Mouse (Mus musculus) midbrain, embryonic 15.5 days (tissue): ENCODE measurements around the gene Hectd2. TPM values are rescaled to one million over a fixed set of nuclear protein-coding genes. Genes with fewer than 3 reads are reported as not detected.

Experiments used
- ATAC-seq: fragments of 200-750 bp; cut with Nextera tagmentation; replicated peaks from 2 replicates; pipeline ENCODE4 v1.8.0; 2017; ENCODE audit warnings: moderate TSS enrichment
- H3K27ac ChIP-seq: fragments of 300-500 bp; sonication (generic); 2 replicates; pipeline ENCODE4 v1.5.1; 2015; ENCODE audit warnings: mild to moderate bottlenecking, inconsistent platforms
- H3K27me3 ChIP-seq: fragments of 300-500 bp; sonication (generic); replicated peaks from 2 replicates; pipeline ENCODE4 v1.6.1; 2015; ENCODE audit warnings: inconsistent platforms
- H3K36me3 ChIP-seq: fragments of 300-500 bp; sonication (generic); replicated peaks from 2 replicates; pipeline ENCODE4 v1.6.1; 2015; ENCODE audit warnings: inconsistent platforms
- H3K4me1 ChIP-seq: fragments of 300-500 bp; sonication (generic); 2 replicates; pipeline ENCODE4 v1.6.1; 2015; ENCODE audit warnings: inconsistent platforms
- H3K4me2 ChIP-seq: fragments of 300-500 bp; sonication (generic); 2 replicates; pipeline ENCODE4 v1.6.1; 2015; ENCODE audit warnings: inconsistent platforms, mild to moderate bottlenecking, moderate library complexity
- H3K4me3 ChIP-seq: fragments of 300-500 bp; sonication (generic); 2 replicates; pipeline ENCODE4 v1.5.1; 2015; ENCODE audit warnings: mild to moderate bottlenecking, inconsistent platforms
- H3K9ac ChIP-seq: fragments of 300-500 bp; sonication (generic); 2 replicates; pipeline ENCODE4 v1.6.1; 2015; ENCODE audit warnings: mild to moderate bottlenecking, inconsistent platforms
- H3K9me3 ChIP-seq: fragments of 300-500 bp; sonication (generic); 2 replicates; pipeline ENCODE4 v1.6.1; 2016; ENCODE audit warnings: inconsistent platforms
- WGBS: fragments of 180-500 bp; shearing (Covaris S2); methylation state at CpG from one replicate; pipeline ENCODE4 v1.1.7; 2015; ENCODE audit warnings: mixed read lengths; 5-methylcytosine and 5-hydroxymethylcytosine counted together
- polyA plus RNA-seq: library from polyadenylated mRNA; unstranded; fragments of >200 nt; fragmentation: Nextera tagmentation; extraction: Ambion mirVana; gene quantifications from 2 replicates; pipeline ENCODE4 v1.2.1, GENCODE M21; 2015

The Hectd2 gene
- polyA plus RNA-seq, 1 experiment from 2014 or later: 11.2 TPM

GRCm38 (mm10) chr19:36665206-36665605, 110.8 kb downstream of the Hectd2 start:
- no peak for ATAC-seq
- no peaks in the 10 kb centered on the region for H3K36me3 ChIP-seq
- no peaks in the 10 kb centered on the region for H3K9me3 ChIP-seq
- H3K4me2 ChIP-seq: no peak overlapping the region
- H3K27ac ChIP-seq: no peak overlapping the region
- 84% methylated on average over 7 of the region's 7 CpGs for WGBS
- no peaks in the 10 kb centered on the region for H3K27me3 ChIP-seq
- H3K9ac ChIP-seq: no peak overlapping the region
- H3K4me3 ChIP-seq: no peak overlapping the region
- no peaks in the 10 kb centered on the region; the same call in 1 of the 2 replicates for H3K4me1 ChIP-seq

DNA sequence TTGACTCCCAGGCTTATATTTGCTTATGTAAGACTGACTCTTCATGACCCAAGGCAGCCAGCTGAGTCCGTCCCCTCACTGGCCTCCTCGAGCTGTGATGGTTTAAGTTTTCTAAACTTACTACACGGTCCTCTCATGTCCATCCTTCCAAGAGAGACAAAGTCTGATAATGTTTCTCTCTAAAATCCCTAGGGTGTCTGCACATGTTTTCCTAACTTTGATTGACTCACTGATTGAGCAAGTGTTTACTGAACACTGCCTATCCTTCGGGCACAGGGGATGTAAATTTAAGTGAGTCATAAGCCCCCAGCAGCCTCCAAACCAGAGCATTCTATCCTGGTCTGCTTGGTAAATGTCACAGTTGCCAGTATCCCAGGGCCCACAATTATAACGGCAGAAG, 111.2 kb downstream of the Hectd2 start:
- Histone ChIP-seq H3K4me1 (no peaks in the 10 kb centered on the region; the same call in 1 of the 2 replicates), H3K27me3 (no peaks in the 10 kb centered on the region), H3K9ac (no peak overlapping the region), H3K36me3 (no peaks in the 10 kb centered on the region), H3K9me3 (no peaks in the 10 kb centered on the region), H3K4me2 (no peak overlapping the region), H3K27ac (no peak overlapping the region), H3K4me3 (no peak overlapping the region)
- no peak for ATAC-seq
- WGBS: 72% methylated on average over 5 of the region's 5 CpGs

GRCm38 (mm10) chr19:36666471-36666870, 112.0 kb downstream of the Hectd2 start:
- Histone ChIP-seq H3K36me3 (no peaks in the 10 kb centered on the region), H3K9me3 (no peaks in the 10 kb centered on the region), H3K9ac (no peak overlapping the region), H3K4me2 (no peak overlapping the region), H3K4me3 (no peak overlapping the region), H3K27ac (no peak overlapping the region), H3K4me1 (no peaks in the 10 kb centered on the region; the same call in 1 of the 2 replicates), H3K27me3 (no peaks in the 10 kb centered on the region)
- no peak for ATAC-seq
- 92% methylated on average over 5 of the region's 5 CpGs for WGBS

DNA sequence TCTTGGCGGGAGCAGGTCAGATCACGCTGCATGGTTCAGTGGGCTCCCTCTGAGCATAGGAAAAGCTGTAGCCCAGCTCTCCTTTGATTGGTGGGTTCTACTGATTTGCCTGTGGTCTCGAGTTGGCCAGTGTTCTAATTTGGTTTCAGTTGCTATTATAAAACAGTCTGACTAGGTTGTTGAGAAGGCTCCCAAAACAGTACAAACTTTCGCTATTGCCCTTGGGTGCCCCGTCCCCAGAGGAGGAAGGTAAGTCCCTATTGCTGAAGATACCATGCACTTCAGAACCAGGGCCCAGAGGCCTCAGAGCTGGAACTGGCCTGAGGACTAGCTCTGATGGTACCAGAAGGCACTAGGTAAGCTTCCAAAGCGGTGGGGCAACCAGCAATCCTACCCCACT, 112.9 kb downstream of the Hectd2 start:
- H3K27ac ChIP-seq: no peak overlapping the region
- 90% methylated on average over 6 of the region's 6 CpGs for WGBS
- no peaks in the 10 kb centered on the region for H3K9me3 ChIP-seq
- H3K36me3 ChIP-seq: no peaks in the 10 kb centered on the region
- ATAC-seq: no peak
- no peak overlapping the region for H3K4me2 ChIP-seq
- H3K4me3 ChIP-seq: no peak overlapping the region
- no peaks in the 10 kb centered on the region for H3K27me3 ChIP-seq
- no peak overlapping the region for H3K9ac ChIP-seq
- H3K4me1 ChIP-seq: no peaks in the 10 kb centered on the region; the same call in 1 of the 2 replicates

DNA sequence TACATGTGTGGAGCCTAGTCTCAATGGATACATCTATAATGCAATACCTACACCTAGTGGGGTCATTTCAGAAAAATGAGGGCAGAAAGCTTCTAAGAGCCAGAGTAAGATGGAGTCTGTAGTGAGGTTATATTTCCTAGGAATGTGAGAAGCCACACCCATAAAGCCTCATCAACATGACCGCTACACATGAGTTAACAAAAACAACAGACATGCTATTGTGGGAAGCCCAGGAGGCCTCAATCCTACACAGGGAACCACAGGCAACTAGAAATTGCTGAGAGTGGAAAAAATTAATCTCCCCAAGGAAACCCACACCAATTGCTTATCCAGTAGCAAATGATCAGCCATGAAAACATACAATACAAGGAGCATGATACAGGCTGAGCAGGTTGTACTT, 113.7 kb downstream of the Hectd2 start:
- no peaks in the 10 kb centered on the region for H3K27me3 ChIP-seq
- H3K9ac ChIP-seq: no peak overlapping the region
- no peaks in the 10 kb centered on the region for H3K9me3 ChIP-seq
- WGBS: 84% methylated on average over 1 of the region's 1 CpGs
- H3K4me2 ChIP-seq: no peak overlapping the region
- H3K4me1 ChIP-seq: no peaks in the 10 kb centered on the region; the same call in 1 of the 2 replicates
- no peaks in the 10 kb centered on the region for H3K36me3 ChIP-seq
- ATAC-seq: no peak
- no peak overlapping the region for H3K4me3 ChIP-seq
- no peak overlapping the region for H3K27ac ChIP-seq

DNA sequence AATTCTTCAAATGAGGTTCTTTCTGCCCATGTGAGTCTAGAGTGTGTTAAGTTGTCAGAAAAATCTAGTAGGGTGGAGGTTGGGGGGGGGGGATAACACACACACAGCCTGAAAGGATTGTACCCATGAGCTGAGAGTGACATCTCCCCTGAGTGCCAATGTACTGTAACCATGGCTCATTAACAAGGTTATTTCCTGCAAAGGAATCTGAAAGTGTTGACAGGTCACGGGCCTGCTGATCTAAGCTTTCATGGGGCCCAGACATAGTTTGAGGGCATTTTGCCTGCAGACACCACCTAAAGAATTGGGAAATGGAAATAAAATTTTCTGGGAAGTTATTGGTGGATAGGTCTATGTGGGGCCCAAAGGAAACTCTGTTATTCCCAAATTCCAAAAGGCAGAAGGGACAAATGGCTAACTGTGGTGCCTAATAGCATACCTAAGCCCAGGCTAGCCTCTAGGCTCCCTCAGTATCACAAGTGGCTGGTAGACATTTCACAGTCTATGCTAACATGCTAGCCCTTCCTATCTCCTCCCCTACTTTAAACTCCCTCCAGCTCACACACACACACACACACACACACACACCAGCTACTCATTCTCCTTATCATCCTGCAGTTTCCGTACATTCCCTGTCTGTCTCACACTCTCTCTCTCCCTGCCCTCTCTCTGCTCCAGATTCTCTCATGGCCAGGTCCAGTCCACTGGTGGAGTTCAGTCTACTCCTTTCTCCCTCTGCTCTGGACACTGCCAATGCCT, 114.6 kb downstream of the Hectd2 start:
- Histone ChIP-seq H3K27me3 (no peaks in the 10 kb centered on the region), H3K4me2 (no peak overlapping the region), H3K4me3 (no peak overlapping the region), H3K27ac (no peak overlapping the region), H3K4me1 (no peaks in the 10 kb centered on the region; the same call in 1 of the 2 replicates), H3K9ac (no peak overlapping the region), H3K9me3 (no peaks in the 10 kb centered on the region), H3K36me3 (no peaks in the 10 kb centered on the region)
- 69% methylated on average over 2 of the region's 2 CpGs for WGBS
- ATAC-seq: 0 out of 2 replicates have a peak, but pooled peaks have one; percentile 10

GRCm38 (mm10) chr19:36669720-36670451, 115.4 kb downstream of the Hectd2 start:
- peak; percentile 57; the same call in 1 of the 2 replicates for ATAC-seq
- no peaks in the 10 kb centered on the region for H3K9me3 ChIP-seq
- no peaks in the 10 kb centered on the region for H3K36me3 ChIP-seq
- no peak overlapping the region for H3K4me3 ChIP-seq
- 42% methylated on average over 5 of the region's 5 CpGs for WGBS
- H3K4me1 ChIP-seq: no peaks in the 10 kb centered on the region; the same call in 1 of the 2 replicates
- H3K4me2 ChIP-seq: no peak overlapping the region
- no peaks in the 10 kb centered on the region for H3K27me3 ChIP-seq
- H3K27ac ChIP-seq: no peak overlapping the region
- H3K9ac ChIP-seq: no peak overlapping the region

Other genes with a start within 250 kb of the Hectd2 start
- gene Pcgf5, start 206.3 kb upstream of the Hectd2 start, polyA plus RNA-seq: 8.4 and 9.9 TPM in 2 replicates
- 15.6 and 17.3 TPM in 2 replicates for gene Ppp1r3c, start 182.0 kb downstream of the Hectd2 start, polyA plus RNA-seq